Mouse (Mus musculus): ENCODE data around the gene Hhatl. TPM values are rescaled to one million over a fixed set of nuclear protein-coding genes. Genes with fewer than 3 reads are reported as not detected.

Hhatl gene
- not detected for total RNA-seq (2021)
- long read RNA-seq, experiment 1: 0 reads
- long read RNA-seq, experiment 2, transcript Hhatl-201 (12 exons, 1,870 nt): major isoform, 5 of 5 reads
- long read RNA-seq, experiment 2, partial matches to known transcripts: 0 of 5 reads
- long read RNA-seq, experiment 2, other reads (novel, unspliced or antisense): 0 of 5 reads

GRCm38 (mm10) chr9:121791757-121792521, at the start of gene Hhatl:
Gene Hhatl, minus strand, starts transcription at chr9:121792507.
- no peak for DNase-seq (ENCODE audit: low spot score in 2 of 2)

GRCm38 (mm10) chr9:121839622-121839965, 47.3 kb upstream of the Hhatl start:
- no peak for DNase-seq (ENCODE audit: low spot score in 2 of 2)

GRCm38 (mm10) chr9:121838829-121839621, 46.7 kb upstream of the Hhatl start, which contains the start of gene Ccdc13:
Gene Ccdc13, minus strand, starts transcription at chr9:121839461.
- peak; percentile 73 to 77 for DNase-seq (ENCODE audit: low spot score in 2 of 2)

GRCm38 (mm10) chr9:121838008-121838407, 45.7 kb upstream of the Hhatl start:
- DNase-seq (ENCODE audit: low spot score in 2 of 2): no peak

- no peak for DNase-seq (ENCODE audit: low spot score in 2 of 2)
These were observed 41.5 kb upstream of the Hhatl start for GRCm38 (mm10) chr9:121833825-121834224.

- DNase-seq (ENCODE audit: low spot score in 2 of 2): peak; percentile 81 to 82
These were observed 38.6 kb upstream of the Hhatl start for GRCm38 (mm10) chr9:121830956-121831293.

- peak; percentile 35 to 51 for DNase-seq (ENCODE audit: low spot score in 2 of 2)
These were observed 38.1 kb upstream of the Hhatl start for GRCm38 (mm10) chr9:121830243-121830955.

GRCm38 (mm10) chr9:121829270-121829992, 37.1 kb upstream of the Hhatl start:
- DNase-seq (ENCODE audit: low spot score in 2 of 2): no peak

- DNase-seq (ENCODE audit: low spot score in 2 of 2): no peak
These were observed 36.0 kb upstream of the Hhatl start for GRCm38 (mm10) chr9:121828314-121828713.

GRCm38 (mm10) chr9:121826356-121826755, 34.0 kb upstream of the Hhatl start:
- DNase-seq (ENCODE audit: low spot score in 2 of 2): no peak

- DNase-seq (ENCODE audit: low spot score in 2 of 2): no peak
These were observed 31.7 kb upstream of the Hhatl start for GRCm38 (mm10) chr9:121823991-121824390.

- DNase-seq (ENCODE audit: low spot score in 2 of 2): no peak
These were observed 30.7 kb upstream of the Hhatl start for GRCm38 (mm10) chr9:121823051-121823450.

- DNase-seq (ENCODE audit: low spot score in 2 of 2): no peak
These were observed 30.3 kb upstream of the Hhatl start for GRCm38 (mm10) chr9:121822585-121822991.

GRCm38 (mm10) chr9:121820765-121821164, 28.5 kb upstream of the Hhatl start:
- DNase-seq (ENCODE audit: low spot score in 2 of 2): no peak

- DNase-seq (ENCODE audit: low spot score in 2 of 2): no peak
These were observed 27.6 kb upstream of the Hhatl start for GRCm38 (mm10) chr9:121819771-121820471.

- no peak for DNase-seq (ENCODE audit: low spot score in 2 of 2)
These were observed 26.9 kb upstream of the Hhatl start for GRCm38 (mm10) chr9:121819073-121819770.

GRCm38 (mm10) chr9:121815183-121815582, 22.9 kb upstream of the Hhatl start:
- DNase-seq (ENCODE audit: low spot score in 2 of 2): no peak

GRCm38 (mm10) chr9:121810081-121810821, 17.9 kb upstream of the Hhatl start:
- no peak for DNase-seq (ENCODE audit: low spot score in 2 of 2)

GRCm38 (mm10) chr9:121808511-121808910, 16.2 kb upstream of the Hhatl start:
- no peak for DNase-seq (ENCODE audit: low spot score in 2 of 2)
